Mouse (Mus musculus): Measurements from ENCODE around the gene Crtam.

DNA sequence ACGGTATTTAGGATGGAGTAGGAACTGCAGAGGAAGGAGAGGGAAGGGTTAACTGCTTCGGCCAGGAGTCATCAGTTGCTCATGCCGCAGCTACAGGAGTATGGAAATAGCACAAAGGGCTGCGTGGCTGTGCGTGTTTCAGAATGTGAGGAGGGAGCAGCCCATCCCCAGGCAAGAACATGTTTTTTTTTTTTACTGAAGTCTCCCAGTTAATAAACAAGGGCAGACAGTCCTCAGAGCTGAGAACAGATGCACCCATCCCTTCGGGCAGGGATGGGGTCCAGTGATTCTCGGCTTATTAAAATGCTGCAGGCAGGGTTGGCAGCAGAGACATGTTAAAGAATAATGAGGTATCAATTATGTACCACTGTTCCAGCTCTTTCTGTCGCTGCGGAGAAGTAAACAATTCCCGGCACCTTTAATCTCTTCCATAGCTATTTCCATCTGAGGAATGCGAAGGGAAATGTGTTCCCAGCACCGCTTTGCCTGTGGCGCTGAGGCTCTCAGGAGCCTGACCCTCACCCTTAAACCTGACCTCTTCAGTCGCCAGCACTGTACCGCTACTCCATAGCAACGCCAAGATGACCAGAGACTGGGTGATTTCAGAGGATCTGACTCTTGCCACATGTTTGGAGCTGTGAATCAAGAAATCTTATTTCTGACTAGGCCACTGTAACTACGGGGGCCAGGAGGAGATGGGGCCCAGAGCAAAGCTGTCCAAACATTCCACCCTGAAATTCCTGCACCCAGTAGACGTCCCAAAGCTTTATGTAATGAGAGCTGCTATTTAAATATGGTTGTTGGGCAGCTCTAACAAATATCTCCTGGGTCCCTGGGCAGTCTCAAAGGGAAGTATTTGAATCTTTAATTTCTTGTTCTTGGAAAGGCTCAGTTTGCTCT is 27.4 kb upstream of the Crtam start:
- TF ChIP-seq CTCF (IDR thresholded peaks at IDR 0.05; ENCODE audit: low read depth) (no peak), EP300 (IDR thresholded peaks at IDR 0.05; ENCODE audit: low read depth) (no peak)

Measured in liver, postnatal 0 days (tissue).